Mouse (Mus musculus) thymus, postnatal 36 days (tissue): ENCODE measurements around the gene Lrrc7.

Source experiments
- DNase-seq, 2 experiments: peaks; one replicate each; pipeline ENCODE4 v3.0.0; 2022; ENCODE audit warnings: mixed read lengths in 2 of 2

Lrrc7 gene

DNA sequence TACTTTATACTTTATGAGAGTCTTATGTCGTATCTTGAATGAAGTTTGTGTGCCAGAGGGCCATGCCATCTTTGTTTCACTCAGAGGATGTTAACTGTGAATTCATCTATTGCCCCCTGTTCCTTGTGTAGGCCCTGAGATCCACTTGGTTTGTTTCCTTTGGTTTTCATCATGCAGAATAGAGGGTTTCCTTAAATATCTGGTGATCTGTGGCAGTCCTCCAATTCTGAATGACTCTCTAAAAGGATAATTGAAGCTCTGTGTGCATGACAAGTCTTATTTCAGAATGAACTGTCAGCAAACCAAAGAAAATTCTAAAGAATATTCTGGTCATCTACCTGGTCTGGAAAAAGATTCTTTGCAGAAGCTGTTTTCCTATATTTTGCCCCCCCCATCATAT lies 205.3 kb downstream of the Lrrc7 start:
- DNase-seq = no peak

DNA sequence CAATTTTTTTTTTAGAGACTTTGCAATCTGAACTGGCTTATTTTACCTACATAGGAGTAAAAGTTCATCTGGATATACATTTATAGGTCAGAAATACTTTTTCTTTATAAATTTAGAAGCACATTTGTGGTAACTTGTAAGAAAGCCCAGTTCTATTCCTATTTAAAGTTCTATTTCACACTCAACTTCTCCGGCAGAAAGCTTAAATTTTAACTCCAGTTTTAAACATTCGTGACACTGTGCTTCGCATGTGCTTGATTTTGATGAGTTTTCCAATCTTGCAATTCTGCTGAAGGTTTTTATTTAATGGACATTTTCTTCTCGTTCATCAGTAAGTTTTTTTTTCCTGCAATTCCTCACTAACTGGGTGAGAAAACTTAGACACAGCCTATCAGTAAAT lies 205.8 kb downstream of the Lrrc7 start:
- DNase-seq = no peak

DNA sequence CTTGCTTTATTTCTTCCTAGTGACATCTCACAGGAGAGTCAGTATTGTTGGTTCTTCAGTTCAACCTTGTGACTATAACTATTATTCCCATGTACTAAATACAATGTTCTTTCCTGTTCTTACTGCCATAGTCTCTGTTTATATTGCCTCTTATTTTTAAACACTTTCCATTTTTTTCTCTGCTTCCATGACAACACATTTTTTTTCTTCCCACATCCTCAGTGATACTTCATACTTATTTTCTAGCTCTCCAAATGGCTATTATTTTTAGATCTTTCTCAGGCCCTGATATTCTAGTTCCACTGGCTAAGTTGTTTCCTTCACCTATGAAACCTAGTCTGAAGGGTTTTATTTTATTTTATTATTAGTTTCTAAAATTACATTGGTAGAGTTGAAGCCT lies 221.2 kb downstream of the Lrrc7 start:
- no peak for DNase-seq

DNA sequence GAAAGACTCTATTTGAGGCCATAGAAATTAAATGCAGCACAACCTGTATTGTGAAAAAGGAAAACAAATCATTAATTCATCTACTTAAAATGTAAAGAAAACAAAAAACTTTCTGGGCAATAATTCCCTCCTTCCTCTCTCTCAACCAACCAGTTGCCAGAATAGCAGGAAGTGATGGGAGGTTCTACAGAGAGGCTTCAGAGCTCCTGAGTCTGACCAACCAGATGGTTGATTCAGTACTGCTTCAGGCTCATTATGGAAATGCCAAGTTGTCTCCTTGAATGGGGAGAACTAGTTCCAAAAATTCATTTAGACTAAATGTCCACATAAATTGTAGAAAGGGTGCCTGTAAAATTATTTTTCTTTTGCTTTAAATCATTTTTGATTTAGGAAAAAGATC lies 231.9 kb downstream of the Lrrc7 start:
- DNase-seq = no peak

DNA sequence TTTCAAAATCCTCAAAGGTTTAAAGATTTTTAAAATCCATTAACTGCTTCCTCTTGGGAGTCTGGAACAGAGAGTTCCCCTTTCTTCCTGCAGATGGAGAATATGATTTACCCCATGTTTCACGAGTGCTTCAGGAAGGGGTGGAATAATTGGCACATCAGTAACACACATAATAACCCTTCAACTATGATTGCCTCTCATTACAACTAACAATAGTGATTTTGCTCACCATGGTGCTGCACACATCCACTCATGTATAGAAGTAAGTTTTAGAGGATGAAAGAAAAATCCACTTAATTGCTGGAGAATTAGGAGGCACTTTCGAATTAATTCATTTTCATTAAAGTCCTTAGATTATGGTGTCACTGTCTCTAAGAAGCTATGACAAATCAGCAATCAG lies 251.6 kb downstream of the Lrrc7 start:
- no peak for DNase-seq

DNA sequence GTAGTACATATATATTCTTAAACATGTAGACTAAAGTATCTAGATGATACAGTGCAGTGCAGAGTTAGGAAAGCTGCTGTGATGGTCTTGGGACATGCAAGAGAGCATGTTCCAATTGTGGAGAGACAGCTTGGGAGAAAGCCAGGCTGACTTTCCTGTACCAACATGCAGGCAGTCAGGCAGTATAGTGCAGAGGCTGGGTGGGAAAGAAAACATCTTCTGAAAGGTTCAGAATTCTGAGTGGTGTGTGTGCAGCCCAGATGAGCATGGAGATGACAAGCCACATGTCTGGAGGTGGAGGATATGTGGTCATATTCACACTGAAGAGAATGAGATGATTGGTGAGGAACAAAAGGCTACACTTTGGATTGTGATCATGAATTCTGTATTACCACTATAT lies 254.6 kb downstream of the Lrrc7 start:
- DNase-seq = no peak

DNA sequence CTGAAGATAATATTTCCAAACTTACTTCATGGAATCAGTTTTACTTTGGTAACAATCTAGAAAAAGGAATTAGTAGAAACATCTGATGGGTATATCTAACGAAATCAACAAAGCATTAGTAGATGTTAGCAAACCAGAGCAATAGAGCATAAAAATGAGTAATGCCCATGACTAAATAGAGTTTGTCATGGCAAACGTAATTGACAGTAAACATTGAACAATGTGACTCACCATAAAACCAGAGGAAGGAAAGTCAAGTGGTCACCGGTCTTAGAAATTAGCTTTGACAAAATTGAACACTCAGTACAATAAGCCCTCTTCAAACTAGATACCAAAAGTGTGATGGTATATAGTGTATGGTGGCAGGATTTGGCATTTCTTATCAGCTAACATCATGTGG lies 263.3 kb downstream of the Lrrc7 start:
- DNase-seq = no peak

DNA sequence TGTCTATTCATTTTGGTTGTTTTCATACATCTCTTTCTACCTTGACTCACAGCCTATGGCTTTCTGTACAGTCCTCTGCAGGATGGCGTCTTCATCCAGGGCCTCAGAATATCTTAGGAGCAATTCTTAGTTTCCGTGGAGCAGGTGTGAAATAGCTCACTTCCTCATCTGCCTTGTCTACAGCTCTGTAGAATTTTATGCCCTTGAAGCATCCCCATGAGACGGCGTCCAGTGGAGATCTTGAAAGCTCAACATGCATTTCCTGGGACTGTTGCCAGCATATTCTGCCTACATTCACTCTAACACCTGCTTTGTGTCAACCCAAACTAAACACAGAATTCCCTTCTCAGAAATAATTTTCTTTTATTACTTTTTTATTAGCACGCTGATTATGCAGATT lies 267.0 kb downstream of the Lrrc7 start:
- no peak for DNase-seq

DNA sequence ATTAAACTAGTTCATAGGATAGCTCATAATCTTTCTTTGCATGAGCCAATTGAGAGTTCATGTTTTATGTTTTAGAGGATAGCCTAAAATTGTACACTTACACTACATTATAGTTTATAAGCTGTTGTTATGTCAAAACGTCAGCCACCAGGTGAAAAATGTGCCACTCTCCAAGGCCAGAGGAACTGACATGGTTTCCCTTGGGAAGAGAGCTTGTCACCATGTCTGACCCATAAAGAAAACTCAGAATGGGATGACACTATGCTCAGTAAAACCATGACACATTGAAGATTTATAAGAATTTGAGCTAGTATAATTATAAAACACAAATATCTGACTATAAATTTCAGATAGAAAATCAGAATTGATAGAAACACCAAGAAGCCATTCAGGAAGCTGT lies 277.6 kb downstream of the Lrrc7 start:
- no peak for DNase-seq

DNA sequence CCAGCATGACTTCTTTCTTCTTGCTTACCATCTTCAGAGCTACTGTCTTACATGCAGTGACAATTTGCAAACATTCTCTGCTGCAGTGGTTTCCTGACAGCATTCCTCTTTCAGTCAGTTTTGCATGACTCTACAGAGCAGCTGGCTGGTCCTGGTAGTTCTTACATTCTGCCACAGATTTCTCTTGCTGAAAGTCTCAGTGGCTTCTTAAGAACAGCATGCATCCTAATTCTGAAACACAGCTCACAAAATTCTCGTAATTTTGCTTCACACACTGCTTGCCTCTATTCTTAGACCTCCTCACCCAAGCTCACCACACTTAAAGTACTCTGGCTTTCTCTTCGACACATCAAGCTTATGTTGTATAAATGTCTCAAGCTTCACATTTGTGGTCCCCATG lies 283.4 kb downstream of the Lrrc7 start:
- DNase-seq = no peak

DNA sequence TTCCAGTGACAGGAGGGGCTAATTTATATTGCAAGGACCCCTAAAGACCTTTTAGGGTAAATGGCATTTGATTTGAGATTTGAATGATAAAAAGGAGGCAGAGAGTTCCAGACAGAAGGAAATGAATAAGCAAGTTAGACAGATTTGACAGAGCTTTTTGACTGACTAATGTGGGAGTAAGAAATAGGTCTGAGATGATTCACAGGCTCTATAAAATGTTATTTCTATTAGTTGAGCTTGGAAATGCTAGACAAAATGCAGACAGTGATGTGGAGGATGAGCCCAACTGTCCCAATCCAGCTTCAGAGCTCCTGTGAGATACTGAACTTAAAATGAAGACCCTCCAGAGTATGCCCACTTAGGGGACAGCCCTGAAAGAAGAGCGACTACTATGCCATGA lies 289.3 kb downstream of the Lrrc7 start:
- DNase-seq = no peak

DNA sequence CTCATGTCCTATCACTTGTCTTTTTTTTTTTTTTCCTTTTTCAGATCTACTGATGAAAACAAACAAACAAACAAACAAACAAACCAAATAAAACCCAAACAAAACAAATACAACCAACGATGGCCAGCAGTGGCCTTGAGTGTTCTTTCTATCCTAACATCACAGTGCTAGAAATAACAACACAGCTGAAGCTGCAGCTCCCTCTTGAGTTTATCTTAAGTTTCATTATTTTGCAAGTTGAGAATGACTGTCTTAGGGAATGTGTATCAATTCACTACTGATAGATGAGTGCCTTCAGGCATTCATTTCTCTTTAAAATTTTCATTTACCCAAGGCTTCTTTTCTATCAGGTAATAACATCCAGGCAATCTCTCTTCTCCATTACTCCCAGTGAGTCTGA lies 291.1 kb downstream of the Lrrc7 start:
- DNase-seq = no peak

DNA sequence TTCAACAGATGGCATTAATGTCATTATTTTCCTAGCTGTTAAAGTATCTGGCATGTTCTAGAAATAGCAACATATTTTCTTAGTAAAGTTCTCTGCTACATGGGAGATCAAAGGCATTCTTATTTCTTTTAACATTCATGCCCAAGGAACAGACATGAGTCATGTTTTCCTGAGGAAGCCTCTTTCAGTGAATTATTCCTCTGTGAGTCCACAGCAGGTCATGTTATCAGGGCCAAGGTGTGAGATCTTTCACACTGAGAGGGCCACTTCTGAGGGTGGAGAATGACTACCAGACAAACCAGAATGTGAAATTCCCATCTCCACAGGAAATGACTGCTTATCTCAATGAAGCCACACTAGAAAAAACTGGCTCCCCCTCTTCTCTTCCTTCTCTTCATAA lies 309.4 kb downstream of the Lrrc7 start:
- no peak for DNase-seq

DNA sequence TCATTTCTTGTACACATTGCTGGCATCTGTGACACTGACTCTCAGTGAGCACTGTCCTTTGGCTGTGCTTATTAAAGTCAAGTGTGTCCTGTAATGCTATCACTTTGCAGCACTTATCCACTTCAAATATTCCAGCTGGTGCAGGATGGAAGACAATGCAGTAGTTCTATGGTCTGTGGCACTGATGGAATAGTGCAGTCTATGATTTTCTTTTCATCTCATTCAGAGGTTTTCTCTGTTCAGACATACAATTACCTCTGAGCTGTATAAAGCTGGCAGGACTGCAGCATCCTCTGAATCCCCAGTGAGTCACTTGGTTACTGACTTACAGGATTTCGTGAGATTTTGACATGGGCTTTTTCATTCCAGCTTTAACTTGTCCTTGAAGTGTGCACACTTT lies 314.3 kb downstream of the Lrrc7 start:
- no peak for DNase-seq

DNA sequence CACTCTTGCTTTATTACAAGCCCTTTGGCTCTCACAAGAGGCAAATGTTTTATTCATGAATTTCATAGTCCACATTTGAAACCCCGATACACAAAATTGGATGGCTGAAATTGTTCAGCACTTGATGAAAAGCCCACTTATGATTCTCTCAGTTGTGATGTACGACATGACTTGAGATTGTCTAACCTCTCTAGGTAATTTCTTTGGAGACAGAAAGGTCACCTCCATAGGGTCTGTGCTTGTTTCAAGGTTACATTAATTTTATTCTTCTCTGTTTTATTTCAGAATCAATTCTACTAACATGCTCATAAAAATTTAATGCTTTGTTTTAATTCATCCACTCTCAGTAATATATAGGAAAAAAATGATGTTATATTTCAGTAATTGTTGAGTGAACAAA lies 351.4 kb downstream of the Lrrc7 start:
- no peak for DNase-seq

DNA sequence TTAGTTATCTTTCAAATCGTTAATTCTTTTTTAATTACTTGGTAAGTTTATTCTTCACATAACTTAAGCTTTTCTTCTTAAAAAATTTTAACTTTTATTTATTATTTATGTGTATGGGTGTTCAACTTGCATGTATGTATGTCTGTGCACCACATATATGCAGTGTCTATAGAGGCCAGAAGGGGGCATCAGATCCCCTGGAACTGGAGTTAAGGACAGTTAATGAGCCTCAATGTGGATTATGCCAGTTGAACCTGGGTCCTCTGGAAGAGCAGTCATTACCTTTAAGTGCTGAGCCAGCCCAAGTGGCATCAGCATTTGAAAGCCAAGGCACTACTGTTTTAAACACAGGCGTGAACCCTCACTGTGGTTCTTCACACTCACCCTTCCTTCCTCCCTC lies 352.0 kb downstream of the Lrrc7 start:
- DNase-seq = no peak

DNA sequence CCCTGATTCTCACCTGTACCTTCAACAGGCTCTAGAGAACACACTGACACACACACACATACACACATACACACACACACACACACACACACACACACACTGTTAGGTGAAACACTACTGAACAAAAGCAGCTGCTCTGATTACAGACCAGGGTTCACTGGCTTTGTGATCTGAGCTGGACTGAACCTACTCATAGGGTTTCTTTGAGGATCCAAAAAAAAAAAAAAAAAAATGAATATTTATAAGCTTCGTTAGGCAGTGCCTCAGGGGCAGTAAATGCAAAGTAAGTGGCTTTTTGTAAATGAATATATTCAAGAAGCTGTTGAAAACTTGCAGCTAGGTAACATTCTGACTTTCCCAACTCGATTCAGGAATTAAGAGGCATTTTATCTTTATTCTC lies 354.2 kb downstream of the Lrrc7 start:
- no peak for DNase-seq

DNA sequence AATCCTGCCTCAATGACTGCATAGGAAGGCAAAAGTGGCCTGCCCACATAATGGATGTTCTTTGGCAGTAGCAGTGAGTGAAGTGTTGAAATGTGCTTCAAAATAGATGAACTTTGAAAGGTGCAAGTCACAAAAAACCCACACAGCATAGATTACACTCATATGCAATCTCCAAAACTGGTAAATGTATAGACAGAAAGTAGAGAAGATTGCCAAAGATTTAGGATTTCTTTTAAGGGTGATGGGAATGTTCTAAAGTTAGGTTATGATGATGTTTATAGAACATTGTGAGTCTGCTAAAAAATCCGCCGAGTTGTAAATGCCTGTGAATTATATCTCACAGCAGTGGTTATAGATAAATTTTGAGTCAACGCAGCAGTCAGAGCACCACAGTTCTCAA lies 359.2 kb downstream of the Lrrc7 start:
- no peak for DNase-seq

DNA sequence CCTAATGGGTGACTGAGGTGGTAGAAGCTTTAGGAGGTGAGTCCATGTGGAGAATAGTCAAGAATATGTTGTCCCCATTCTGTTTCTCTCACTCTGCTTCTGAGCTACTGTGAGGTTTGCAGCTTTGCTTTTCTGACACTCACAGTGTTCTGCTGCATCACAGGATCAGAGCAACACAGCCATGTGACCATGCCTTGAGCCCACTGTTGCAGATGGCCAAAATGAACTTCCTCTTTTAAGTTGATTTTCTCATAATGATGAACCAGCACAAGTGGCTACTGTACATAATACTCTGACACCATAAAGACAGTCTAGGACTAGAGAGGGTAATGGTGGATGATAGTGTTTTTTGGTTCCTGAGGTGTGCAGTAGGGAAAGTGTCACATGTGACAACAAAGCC lies 366.6 kb downstream of the Lrrc7 start:
- no peak for DNase-seq

DNA sequence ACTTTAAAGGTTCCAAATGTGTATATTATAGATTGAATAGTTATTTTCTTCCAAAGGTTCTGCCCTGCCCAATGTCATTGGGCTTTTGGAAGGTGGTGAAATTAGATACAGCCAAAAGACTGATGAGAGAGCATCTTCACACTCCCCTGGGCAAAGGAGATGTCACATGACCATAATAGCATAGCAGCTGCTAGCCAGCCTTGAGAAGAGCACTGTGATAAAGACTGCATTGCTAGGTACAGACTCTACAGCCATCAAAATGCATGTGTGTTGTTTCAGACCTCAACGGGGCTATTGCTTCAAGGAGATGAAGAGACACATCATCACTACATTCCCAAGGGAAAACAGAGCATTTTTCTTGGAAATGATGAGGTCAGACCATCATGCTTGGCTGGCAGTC lies 368.8 kb downstream of the Lrrc7 start:
- DNase-seq = no peak

DNA sequence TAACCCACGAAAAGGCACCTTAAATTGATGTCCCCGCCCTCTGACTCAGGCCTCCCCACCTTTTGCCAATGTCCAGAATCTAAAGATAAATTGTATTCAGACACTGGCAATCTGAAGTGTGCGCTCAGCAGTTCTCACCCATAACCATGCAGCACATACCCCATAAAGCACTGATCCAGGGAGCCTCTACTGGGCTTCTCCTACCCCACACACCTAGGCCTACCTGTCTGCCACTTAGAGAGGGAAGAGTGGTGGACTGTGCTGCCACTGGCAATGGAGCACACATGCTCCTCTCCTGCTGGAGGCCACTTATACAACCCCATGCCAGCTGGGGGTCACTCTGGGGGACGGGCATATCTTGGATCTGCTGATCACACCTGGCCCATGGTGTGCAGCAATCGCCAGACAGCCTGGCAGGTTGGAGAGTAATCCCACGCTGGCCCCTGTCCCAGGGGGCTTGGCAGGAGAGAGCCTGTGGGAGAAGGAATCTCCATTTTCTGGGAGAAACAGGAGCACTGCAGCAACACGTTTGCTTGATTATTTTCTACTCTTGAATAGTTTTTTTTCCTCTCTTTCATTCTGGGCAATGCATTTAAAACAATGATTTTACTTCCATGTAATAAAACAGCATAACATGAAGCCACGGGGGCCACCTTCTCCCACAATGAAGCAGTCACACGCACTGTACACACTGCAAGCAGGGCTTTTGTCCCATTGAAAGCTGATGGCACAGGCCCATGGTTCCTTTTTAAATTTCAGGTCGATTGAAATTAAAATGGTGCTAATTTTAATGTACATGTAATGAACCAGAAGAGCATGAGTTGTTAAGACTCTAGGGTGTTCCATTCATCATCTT lies 386.9 kb downstream of the Lrrc7 start:
- no peak for DNase-seq

DNA sequence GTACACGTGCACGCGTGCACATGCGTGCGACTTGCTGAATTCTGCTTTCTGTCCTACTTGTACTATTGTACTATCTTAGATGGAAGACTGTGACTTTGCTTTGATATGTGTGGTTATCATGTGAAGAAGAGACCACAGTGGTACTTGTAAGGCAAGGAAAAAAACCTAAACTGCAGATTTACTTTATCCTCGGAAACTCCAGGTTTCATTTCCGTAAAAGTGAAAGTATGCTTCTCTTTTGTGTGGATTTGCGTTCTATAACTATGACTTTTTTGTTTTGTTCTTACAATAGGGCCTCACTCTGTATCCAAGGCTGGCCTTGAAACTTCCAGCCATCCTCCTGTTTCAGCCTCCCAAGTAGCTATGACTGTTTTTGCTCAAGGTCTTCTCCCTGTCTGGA lies 392.8 kb downstream of the Lrrc7 start:
- no peak for DNase-seq

DNA sequence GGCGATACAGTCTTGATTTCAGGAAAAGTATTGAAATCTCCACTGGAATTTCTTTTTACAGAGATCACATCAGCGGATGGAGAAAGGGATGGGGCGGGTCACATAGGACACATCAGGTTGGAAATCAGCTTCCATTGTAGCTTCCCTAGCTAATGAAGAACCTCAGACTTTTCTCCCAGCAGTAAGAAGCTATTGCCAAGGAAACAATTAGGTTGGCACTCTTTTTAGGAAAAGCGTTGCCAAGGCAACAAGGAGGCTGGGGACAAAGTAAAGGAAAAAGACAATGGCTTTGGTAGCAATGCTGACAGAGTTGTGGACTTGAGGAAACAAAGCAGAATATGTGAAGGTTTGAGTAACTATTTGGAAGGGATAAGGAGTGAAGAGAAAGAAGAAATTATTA lies 393.6 kb downstream of the Lrrc7 start:
- no peak for DNase-seq

DNA sequence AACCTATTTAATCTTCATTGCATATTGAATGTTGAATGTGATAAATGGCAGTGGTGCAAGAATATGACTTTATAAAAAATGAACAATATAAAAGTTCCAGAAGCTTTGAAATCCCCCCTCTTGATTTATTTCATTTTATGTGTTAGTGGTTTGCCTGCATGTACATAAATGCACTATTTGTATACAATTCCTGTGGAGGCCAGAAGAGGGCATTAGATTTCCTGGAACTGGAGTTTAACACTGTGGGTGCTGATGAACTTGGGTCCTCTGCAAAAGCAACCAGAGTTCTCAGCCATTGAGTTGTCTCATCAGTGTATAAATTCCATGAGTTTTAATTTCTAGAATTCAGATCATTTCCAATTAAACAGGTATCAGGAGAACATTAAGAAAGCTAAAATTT lies 397.0 kb downstream of the Lrrc7 start:
- DNase-seq = no peak

DNA sequence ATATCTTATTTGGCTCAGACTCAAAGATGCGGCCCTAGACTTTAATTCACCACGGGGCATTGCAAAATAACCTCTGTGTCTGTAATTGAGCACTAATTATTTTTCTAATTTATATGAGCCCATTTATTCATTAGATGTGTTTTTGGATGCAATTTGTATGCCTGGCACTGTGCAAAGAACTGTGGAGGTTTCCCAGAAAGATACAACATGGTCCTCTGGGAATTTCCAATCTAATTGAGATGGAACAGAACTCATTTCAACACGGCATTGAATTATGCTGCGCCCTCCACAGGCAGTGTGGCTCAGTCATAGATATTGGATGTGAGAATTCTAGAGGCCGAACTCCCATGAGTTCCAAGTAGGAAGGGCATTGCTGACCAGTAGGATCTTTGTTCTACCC lies 397.6 kb downstream of the Lrrc7 start:
- no peak for DNase-seq
